Mouse (Mus musculus) adrenal gland (tissue): Measurements from ENCODE around the gene Arhgap24.

ENCODE experiments used
- intact Hi-C: fragments of 180-260 bp; cut with DNase I; formaldehyde crosslinking; loops from one replicate; pipeline ENCODE4 v1.15.1; 2025

Arhgap24 gene

DNA sequence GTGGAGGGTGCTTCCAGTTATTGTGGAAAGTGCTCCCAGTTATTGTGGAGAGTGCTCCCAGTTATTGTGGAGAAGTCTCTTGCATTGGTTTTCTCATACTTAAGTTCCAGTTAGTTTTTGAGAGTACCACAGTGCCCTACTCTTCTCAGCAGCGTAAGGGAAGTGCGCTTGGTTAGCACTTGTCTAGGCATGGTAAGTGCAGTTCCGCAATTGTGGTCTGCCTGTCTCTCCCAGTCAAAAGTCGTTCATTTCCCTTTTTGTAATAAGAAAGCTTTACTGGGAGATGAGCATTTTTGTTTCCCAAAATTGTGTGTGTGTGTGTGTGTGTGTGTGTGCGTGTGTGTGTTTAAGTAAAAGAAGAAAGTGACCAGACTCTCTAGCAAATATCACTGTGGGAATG lies 17.6 kb downstream of the Arhgap24 start:
- intact Hi-C loops, result no loop called here

DNA sequence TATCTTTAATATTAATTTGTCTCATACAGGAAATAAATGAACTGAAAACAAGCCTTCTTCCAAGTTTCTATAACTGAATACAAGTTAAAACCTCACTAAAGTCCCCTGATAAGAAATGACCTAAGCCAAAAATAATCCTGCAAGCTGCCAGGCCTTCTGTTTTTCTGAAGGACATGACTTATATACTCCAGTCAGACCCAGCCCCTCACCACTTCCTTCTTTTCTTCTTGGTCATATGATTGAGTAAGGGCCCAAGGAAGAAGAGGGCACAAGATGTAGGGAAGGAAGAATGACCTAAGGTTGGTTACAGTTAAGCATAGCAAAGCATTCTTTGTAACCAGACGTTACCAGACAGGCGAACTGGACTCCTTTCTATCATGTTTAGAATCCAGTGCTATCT lies 21.1 kb downstream of the Arhgap24 start:
- intact Hi-C loops, result no loop called here

DNA sequence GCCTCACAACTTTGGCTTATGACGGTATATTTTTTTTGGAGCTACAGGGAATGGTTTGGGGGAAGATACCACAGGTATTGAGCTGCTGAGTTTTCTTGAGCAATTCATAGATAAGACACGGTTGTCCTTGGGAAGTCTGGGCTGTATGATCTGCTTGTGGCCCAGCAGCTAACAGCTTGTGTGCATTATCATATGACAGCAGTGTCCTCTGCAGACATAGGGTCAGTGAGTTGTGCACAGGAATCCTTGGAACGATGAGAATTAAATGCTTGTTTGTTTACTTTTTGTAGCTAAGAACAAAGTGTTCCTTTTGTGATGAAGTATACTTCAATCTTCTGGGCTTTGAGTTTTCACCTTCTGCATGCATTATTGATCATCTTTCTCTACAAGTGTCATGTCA lies 21.9 kb downstream of the Arhgap24 start:
- intact Hi-C loops, result no loop called here

DNA sequence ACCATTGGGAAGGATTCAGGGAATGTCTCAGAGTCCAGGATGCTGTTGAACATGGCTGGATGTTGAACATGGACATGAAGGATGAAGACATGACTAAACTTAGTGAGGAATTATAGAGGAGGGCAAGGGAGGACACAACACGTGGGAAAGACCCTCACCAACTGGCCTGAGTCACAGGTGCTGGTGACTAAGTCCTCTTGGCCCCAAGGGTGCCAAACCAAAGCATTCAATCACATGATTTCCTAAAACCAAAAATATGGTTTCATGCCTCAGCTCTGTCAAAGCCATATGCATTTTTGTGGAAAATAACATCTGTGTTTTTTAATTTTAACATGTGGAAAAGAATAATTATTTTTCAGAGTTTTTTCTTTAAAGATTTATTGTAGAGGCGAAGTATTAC lies 22.7 kb downstream of the Arhgap24 start:
- intact Hi-C loops, result no loop called here

DNA sequence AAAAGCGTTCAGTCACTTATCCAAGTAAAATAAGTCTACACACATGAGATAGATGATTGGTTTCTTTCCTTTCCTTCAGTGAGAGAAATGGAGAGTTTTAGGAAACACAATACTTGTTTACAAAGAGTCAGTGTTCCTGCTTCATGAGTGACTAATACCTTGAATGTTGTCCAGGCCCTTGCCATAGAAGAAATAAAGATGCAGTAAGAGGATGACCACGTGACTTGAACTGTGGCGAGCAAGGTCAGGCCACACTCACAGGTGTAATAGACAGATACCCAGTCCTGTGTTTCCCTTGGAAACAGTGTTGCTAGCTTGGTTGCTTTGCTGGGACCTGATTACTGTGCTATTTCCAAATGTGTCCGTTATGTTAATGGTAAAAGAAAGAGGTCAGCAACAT lies 23.4 kb downstream of the Arhgap24 start:
- intact Hi-C loops, result no loop called here

DNA sequence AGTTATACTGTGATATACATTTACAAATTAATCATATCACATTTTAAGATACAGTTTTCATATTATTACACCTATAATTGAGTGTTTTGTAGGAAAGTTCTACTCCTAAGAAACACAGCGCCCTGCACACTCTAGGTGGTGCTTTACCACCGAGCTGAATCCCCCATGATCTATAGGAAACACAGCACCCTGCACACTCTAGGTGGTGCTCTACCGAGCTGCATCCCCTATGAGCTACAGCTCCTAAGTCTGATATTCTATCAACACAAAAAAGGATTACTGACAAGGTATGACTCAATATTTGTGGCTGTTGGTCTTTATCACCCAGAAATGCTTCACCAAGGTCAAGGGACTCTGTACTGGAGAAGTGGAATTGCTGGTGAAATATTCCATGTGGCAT lies 27.0 kb downstream of the Arhgap24 start:
- intact Hi-C loops, result no loop called here

DNA sequence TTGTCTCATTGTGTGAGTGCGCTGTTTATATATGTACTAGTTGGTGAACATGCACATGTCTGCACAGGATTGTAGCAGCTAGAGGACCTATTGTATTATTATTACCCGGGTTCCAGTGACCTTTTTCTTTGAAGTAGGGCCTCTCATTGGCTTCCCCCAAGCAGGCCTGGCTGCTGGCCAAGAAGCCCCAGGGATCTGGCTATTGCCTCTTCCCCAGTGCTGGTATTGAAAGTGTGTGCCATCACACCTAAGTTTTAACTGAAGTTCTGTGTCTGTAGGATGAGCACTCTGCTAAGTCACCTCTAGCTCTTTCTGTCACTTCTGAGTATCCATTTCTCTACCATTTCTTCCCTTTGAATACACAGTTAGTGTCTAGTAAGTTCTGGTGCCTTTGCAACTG lies 28.2 kb downstream of the Arhgap24 start:
- intact Hi-C loops, result no loop called here

DNA sequence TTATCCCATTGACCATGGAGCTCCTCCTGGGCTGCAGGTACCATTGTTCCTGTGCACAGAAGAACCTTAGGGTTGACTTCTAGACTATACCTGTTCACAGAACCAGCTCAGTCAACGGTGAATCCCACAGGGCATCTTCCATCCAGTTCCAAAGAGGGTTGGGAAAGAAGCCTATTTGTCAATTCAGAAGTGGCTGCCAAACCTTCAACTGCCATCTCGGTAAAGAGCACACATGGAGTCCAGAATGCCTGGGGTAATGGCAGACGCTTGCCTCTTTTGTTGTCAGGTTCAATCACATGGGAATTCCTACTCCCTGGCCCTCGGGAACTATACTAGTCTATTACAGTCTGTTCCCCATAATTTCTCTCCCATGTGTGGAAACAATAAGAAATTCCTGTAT lies 30.5 kb downstream of the Arhgap24 start:
- intact Hi-C loops, result no loop called here

DNA sequence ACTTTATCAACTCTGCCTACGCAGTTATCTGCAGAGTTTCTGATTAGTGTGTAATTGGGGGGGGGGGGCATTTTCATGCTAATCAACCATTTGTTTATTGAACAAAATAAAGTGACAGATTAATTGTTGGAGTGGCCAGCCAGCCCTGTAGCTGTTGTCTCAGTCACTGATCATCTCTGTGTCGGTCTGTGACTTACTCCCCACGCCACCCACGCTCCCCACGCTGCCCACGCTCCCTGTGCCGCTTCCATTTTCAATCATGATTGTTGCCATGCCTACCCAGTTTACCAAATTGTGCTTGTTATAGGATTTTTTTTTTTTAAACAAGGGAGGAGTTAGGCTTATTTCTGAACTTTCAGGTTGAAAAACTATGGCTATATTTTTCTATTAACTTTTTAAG lies 34.3 kb downstream of the Arhgap24 start:
- intact Hi-C loops, result no loop called here

DNA sequence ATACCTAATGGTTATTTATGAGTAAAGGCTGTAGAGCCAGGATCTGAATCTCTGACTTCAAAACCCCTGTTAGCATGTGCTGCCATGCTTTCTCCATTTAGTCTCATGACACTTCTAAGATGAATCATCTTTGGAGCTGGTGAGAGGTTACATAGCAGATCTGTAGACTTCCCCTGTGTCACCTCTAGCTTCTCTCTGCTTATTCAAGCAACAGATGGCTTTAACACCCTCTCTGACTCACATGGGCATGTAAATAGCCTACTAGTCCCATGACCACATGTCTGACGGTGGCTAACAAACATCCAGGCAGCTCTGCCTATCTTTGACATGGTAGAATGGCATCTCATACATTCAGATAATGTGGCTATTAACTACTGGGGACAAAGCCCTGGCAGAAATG lies 39.3 kb downstream of the Arhgap24 start:
- intact Hi-C loops, result no loop called here

DNA sequence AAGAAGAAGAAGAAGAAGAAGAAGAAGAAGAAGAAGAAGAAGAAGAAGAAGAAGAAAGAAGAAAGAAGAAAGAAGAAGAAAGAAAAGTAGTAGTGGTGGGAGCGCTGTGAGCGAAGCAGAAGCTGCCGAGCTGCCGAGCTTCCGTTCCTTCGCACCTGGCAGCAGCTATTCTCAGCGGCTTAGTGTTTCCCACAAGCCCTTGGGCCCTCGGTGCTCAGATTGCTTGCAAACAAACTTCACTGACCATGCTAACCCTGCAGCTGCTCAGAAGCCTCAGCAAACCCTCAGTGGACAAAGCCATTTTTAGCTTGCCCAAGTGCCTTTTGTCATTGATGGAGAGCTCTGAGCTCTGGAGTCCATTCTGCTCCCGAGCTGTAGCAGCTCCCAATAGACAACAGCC lies 54.1 kb downstream of the Arhgap24 start:
- intact Hi-C loops, result no loop called here

DNA sequence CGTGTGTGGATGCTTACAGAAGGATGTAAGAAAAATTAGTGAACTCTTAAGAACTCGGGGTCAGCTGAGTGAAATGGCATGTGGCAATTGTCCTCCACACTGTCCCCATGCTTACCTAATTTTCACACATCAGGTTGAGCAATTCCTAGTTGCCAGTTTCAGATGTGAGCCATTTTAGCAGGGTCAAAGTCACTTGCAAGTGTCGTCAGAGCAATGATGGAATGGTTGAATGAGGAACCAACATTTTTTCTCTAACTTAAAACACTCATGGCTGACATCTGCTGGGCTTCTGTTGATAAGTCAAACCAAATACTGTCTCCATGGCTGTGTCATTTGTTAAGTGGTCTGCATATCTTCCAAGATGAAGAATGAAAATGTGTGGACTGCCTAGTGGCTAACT lies 56.6 kb downstream of the Arhgap24 start:
- intact Hi-C loops, result no loop called here

DNA sequence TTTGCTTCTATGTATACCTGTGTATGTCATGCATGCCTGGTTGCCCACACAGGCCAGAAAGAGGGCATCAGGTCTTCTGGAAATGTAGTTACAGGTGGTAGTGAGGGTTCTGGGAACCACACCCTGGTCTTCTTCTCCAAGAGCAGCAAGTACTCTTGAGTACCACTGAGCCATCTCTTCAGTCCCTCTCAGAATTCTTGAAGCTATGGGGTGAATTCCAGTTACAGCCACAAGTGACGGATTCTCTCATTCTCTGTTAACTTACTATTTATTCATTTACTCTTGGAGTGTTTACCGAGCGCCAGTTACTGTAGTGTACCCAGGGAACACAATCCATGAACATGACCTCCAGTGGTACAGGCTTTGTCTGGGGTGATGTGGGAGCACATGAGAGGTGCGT lies 65.1 kb downstream of the Arhgap24 start:
- intact Hi-C loops, result no loop called here

DNA sequence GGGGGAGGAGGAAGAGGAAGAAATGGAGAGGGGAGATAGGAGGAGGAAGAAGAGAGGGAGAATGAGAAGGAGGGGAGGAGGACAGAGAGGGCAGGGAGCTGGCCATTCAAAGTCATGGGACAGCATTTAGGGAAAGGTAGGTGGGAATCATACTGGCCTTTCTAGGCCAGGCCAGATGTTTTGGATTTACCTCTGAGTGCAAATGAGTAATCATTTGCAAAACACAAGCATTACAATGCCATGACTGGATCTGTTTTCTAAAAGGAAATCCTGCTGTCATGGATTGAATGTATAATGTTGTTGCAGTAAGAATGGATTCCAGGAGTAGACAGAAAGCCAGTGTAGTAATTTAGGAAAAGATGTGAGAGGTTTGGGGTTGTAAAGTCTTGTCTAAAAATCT lies 66.6 kb downstream of the Arhgap24 start:
- intact Hi-C loops, result no loop called here

DNA sequence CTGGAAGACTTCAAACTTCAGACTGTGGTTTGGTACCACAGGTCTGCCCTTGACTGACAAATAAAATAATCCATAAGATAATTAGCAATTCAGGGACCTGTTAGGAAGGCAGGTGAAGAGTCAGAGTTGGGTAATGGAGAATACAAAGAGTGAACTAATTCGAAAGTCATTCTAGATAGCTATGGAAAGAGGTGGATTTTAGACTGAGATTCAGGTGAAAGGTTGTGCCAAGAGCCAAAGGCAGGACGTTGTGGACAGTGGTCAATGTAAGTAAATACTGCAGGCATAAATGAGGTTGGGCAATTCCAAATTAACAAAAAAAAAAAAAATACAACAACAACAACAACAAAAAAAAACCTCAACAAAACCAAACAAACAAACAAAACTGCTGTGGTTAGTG lies 67.2 kb downstream of the Arhgap24 start:
- intact Hi-C loops, result no loop called here

DNA sequence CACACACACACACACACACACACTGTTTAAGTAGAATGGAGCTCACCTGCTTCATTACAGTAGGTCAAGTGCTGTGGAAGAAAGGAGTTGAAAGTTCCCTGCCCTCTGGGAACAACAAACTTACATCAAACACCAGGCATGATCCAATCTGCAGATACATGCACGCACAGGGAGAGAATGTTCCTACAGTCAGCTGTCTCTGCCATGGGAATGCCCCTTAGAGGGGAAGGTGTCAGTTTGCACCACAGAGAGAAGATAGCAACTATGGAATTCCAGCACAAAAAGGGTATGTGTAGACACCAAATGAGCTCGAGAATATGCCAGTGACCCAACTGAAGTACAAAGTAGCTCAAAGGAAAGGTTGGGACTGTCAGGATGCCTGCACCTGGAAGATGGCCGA lies 69.0 kb downstream of the Arhgap24 start:
- intact Hi-C loops, result no loop called here

DNA sequence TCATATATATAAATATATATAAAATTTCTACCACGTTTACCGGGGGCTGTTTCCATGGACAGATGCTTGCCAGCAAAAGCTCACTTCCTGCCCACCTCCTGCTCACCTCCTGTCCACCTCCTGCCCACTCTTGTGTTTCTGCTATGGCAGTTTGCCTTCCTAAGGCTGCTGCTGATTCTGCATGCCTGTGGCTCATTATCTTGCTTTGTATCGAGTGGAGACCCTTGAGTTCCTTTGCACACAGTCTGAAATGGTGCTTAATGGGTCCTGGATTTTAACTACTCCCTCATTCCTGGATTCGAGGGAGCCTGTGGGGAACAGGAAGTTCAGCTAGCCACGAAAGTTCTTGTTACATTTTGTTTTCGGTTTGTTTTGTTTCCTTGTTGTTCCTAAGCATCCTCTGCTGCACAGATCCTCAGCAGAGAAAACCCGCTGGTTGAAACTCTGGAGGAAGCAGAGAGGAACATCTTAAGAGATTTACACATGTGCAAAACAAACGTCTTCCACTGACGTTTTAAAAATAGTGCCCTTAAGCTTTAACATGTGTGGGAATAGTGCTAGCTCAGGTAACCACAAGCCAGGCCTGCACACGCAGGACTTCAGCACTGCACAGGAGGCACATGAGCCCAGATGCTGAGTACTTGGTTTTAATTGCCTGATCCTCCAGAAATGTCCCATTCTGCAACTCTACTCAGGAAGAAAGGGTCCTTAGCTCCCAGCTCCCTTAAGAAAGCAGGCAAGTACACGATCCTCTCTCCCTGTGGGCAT lies 69.9 kb downstream of the Arhgap24 start:
- intact Hi-C loops, result no loop called here

DNA sequence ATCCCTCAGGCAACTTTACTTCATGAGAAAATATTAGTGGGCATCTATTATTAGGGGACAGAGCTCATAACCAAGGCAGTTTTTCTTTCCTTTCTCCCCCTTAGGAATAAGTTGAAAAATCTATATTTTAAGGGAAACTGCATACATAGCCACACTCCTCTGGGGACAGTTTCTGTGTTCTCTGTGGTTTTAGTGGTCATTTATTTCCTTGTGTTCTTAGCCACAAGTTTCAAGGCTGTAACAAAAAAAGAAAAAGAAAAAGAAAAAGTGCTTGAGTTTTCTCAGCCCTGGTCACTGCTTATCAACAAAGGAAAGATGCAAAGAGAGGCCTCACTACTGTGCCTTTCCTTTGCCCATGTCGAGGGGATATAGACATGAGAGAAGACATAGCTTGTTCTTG lies 71.3 kb downstream of the Arhgap24 start:
- intact Hi-C loops, result no loop called here

DNA sequence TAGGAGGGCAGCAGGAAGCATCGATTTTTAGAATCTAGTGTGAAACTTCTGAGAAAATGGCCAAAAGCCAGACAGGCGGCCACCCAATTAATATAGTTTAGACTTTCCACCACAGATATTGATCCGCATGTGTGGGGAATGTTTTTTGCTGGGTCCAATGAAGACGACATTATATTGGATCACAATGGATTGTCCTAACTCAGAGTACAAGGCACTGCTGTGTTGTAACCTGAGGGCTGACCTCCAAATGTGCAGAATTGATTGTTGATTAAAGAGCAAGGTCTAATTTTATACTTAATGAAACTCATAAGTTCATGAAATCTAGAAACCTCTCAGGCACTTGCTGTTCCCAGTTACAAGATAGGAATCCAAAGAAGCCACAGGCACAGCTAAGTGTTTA lies 74.8 kb downstream of the Arhgap24 start:
- intact Hi-C loops, result no loop called here

DNA sequence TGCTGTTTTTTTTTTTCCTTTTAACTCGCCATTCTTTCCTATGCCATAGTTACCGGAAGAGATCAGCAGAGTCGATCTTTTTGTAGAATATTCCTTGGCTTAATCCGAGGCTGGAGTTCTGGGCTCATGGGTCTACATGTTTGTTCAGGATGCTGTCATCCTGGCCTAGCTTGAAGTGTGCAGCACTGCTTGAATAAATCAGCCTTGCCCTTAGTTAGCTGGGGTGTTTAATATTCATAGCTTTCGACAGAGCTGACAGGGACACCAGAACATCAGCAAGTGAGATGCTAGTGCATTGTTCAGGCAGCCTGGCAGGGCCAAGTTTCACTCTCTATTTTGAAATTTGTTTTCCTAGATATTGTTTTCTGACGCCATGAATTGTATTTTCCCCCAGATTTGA lies 79.1 kb downstream of the Arhgap24 start:
- intact Hi-C loops, result no loop called here

DNA sequence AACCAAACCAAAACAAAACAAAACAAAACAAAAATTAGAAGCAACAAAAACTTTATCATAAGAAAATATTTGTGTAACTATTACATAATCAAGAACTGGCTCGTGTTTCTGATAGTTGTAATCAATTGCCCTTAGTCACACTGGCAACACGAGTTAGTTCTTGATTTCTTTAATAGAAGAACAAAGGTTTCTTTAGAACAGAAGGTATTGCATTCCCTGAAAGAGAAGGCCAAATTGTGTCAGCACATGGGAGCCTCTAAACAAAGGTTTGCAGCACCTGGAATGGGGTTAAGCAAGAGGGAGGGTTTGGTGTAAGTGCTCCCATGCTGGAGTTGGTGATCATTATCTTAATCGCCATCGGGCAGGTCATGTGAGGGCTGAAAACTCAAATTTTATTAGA lies 82.8 kb downstream of the Arhgap24 start:
- intact Hi-C loops, result no loop called here

DNA sequence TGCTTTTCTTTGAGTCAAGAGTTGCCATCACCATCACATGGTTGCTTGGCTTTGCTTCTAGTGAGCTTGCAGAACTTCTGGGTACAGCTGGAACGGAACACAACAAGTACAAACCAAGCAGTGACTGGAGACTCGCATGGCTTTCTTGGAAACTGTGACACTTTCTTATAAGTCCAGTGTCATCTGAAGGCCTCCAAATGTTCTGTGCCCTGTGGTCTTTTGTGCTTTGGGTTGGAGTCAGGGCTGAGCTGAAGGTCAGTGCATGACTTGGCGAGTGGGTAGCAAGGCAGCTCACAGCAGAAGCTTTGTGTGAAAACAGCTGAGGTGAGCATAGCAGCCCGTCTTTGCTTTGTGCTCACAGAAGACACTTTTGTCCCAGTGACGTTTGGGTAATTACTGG lies 87.6 kb downstream of the Arhgap24 start:
- intact Hi-C loops, result no loop called here

DNA sequence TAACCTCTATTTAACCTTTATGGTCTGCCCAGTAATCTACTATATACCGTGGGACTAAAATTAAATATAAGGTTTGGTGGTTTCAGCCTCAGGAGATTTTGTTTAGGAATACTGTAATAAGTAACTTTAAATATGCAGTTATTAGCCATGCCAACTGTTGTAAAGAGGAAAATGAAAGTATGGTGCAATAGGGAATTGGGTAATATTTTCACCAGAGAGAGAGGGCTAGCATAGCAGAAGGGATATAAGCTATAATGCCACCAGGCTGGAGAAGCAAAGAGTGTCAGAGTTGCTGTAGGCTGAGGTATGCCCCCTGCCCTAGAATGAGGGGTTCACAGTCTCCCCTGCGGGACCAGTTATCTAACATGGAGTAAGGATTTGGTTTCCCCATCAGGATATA lies 90.3 kb downstream of the Arhgap24 start:
- intact Hi-C loops, result no loop called here

DNA sequence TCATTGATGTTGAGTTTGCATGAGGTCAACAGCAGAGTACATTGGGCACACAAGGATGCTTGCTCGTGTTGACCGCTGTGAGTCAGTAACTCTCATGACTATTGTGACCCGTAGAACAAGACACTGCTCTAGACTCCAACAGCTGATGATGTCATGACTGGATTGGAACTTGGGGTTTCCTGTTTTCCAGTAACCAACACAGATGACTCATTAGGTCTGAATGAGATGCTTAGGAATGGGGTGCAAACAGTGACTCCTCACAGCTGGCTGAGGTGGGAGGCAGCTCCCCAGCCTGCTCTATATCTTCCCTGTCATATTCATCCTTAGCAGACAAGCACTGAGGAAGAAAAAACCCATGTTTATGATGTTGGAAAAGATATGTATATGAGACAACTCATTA lies 95.6 kb downstream of the Arhgap24 start:
- intact Hi-C loops, result no loop called here
